Mouse (Mus musculus): Measurements from ENCODE around the gene Klrb1f. TPM values are rescaled to one million over a fixed set of nuclear protein-coding genes. Genes with fewer than 3 reads are reported as not detected.
"Not testable (repeated sequence)": the region's sequence is repeated elsewhere in the genome, so short reads cannot be mapped to it uniquely, and the experiment has no call there.

Klrb1f gene
- 0.64 and 1.0 TPM in 2 replicates for polyA plus RNA-seq (2012; rRNA removed)

GRCm38 (mm10) chr6:129045601-129046000 is at the start of gene Klrb1f:
TSS of gene Klrb1f (plus strand) at chr6:129045901.
- peaks cover 11% of the 10 kb centered on the region for H3K4me1 ChIP-seq (replicated peaks; ENCODE audit: control insufficient read depth, insufficient read depth, low read length)
- H3K36me3 ChIP-seq (ENCODE audit: control insufficient read depth, insufficient read depth, low read length) = no peaks in the 10 kb centered on the region

GRCm38 (mm10) chr6:128996054-128996767 is 49.5 kb upstream of the Klrb1f start:
- no peak for TF ChIP-seq CTCF (IDR thresholded peaks at IDR 0.05; ENCODE audit: borderline replicate concordance, control insufficient read depth, extremely low read depth, insufficient read depth, low read length, poor library complexity)
- TF ChIP-seq POLR2A (IDR thresholded peaks at IDR 0.05; ENCODE audit: control insufficient read depth, extremely low read depth, insufficient read depth, low read length, poor library complexity) = no peak
- peaks cover 9% of the 10 kb centered on the region; the same call in 1 of the 2 replicates for H3K4me1 ChIP-seq (replicated peaks; ENCODE audit: control insufficient read depth, insufficient read depth, low read length)
- no peak overlapping the region for H3K27ac ChIP-seq (ENCODE audit: control insufficient read depth, insufficient read depth, low read length)
- no peak for DNase-seq
- no peaks in the 10 kb centered on the region for H3K36me3 ChIP-seq (ENCODE audit: control insufficient read depth, insufficient read depth, low read length)
- 35% methylated on average over 3 of the region's 3 CpGs for WGBS
- H3K4me3 ChIP-seq (ENCODE audit: control insufficient read depth, insufficient read depth, low read length) = no peak overlapping the region
- no peaks in the 10 kb centered on the region for H3K27me3 ChIP-seq (ENCODE audit: control insufficient read depth, insufficient read depth, low read length)

More at GRCm38 (mm10) chr6:129045601-129046000, at the start of gene Klrb1f:
- no peaks in the 10 kb centered on the region for H3K27me3 ChIP-seq (ENCODE audit: control insufficient read depth, insufficient read depth, low read length)
- WGBS = 84% methylated on average over 2 of the region's 2 CpGs
- no peak within 1 kb of the TSS for H3K4me3 ChIP-seq (ENCODE audit: control insufficient read depth, insufficient read depth, low read length)
- H3K27ac ChIP-seq (ENCODE audit: control insufficient read depth, insufficient read depth, low read length) = no peak within 1 kb of the TSS
- DNase-seq = no peak
- TF ChIP-seq POLR2A (IDR thresholded peaks at IDR 0.05; ENCODE audit: control insufficient read depth, extremely low read depth, insufficient read depth, low read length, poor library complexity) (no peak), CTCF (IDR thresholded peaks at IDR 0.05; ENCODE audit: borderline replicate concordance, control insufficient read depth, extremely low read depth, insufficient read depth, low read length, poor library complexity) (no peak)

GRCm38 (mm10) chr6:128996768-128997442 is 48.8 kb upstream of the Klrb1f start:
- WGBS = 75% methylated on average over 13 of the region's 13 CpGs
- no peaks in the 10 kb centered on the region for H3K27me3 ChIP-seq (ENCODE audit: control insufficient read depth, insufficient read depth, low read length)
- H3K4me1 ChIP-seq (replicated peaks; ENCODE audit: control insufficient read depth, insufficient read depth, low read length) = peaks cover 9% of the 10 kb centered on the region; the same call in 1 of the 2 replicates
- TF ChIP-seq POLR2A (IDR thresholded peaks at IDR 0.05; ENCODE audit: control insufficient read depth, extremely low read depth, insufficient read depth, low read length, poor library complexity) (no peak), CTCF (IDR thresholded peaks at IDR 0.05; ENCODE audit: borderline replicate concordance, control insufficient read depth, extremely low read depth, insufficient read depth, low read length, poor library complexity) (no peak)
- H3K27ac ChIP-seq (ENCODE audit: control insufficient read depth, insufficient read depth, low read length) = no peak overlapping the region
- H3K4me3 ChIP-seq (ENCODE audit: control insufficient read depth, insufficient read depth, low read length) = no peak overlapping the region
- no peaks in the 10 kb centered on the region for H3K36me3 ChIP-seq (ENCODE audit: control insufficient read depth, insufficient read depth, low read length)
- no peak for DNase-seq

- Histone ChIP-seq H3K36me3 (ENCODE audit: control insufficient read depth, insufficient read depth, low read length) (no peaks in the 10 kb centered on the region), H3K27ac (ENCODE audit: control insufficient read depth, insufficient read depth, low read length) (no peak overlapping the region), H3K4me3 (ENCODE audit: control insufficient read depth, insufficient read depth, low read length) (no peak overlapping the region), H3K27me3 (ENCODE audit: control insufficient read depth, insufficient read depth, low read length) (no peaks in the 10 kb centered on the region), H3K4me1 (replicated peaks; ENCODE audit: control insufficient read depth, insufficient read depth, low read length) (peaks cover 11% of the 10 kb centered on the region)
- no peak for DNase-seq
- WGBS = 90% methylated on average over 2 of the region's 2 CpGs
- TF ChIP-seq CTCF (IDR thresholded peaks at IDR 0.05; ENCODE audit: borderline replicate concordance, control insufficient read depth, extremely low read depth, insufficient read depth, low read length, poor library complexity) = no peak
These were observed 44.3 kb upstream of the Klrb1f start for GRCm38 (mm10) chr6:129001392-129001791.

GRCm38 (mm10) chr6:129008552-129008951 is 37.1 kb upstream of the Klrb1f start:
- WGBS = 86% methylated on average over 8 of the region's 8 CpGs
- Histone ChIP-seq H3K27ac (ENCODE audit: control insufficient read depth, insufficient read depth, low read length) (no peak overlapping the region), H3K27me3 (ENCODE audit: control insufficient read depth, insufficient read depth, low read length) (no peaks in the 10 kb centered on the region), H3K36me3 (ENCODE audit: control insufficient read depth, insufficient read depth, low read length) (no peaks in the 10 kb centered on the region), H3K4me1 (replicated peaks; ENCODE audit: control insufficient read depth, insufficient read depth, low read length) (peaks cover 12% of the 10 kb centered on the region), H3K4me3 (ENCODE audit: control insufficient read depth, insufficient read depth, low read length) (no peak overlapping the region)
- TF ChIP-seq CTCF (IDR thresholded peaks at IDR 0.05; ENCODE audit: borderline replicate concordance, control insufficient read depth, extremely low read depth, insufficient read depth, low read length, poor library complexity) (no peak), POLR2A (IDR thresholded peaks at IDR 0.05; ENCODE audit: control insufficient read depth, extremely low read depth, insufficient read depth, low read length, poor library complexity) (no peak)
- no peak for DNase-seq

- H3K36me3 ChIP-seq (ENCODE audit: control insufficient read depth, insufficient read depth, low read length); H3K4me1 ChIP-seq (replicated peaks; ENCODE audit: control insufficient read depth, insufficient read depth, low read length); DNase-seq; H3K27me3 ChIP-seq (ENCODE audit: control insufficient read depth, insufficient read depth, low read length); H3K27ac ChIP-seq (ENCODE audit: control insufficient read depth, insufficient read depth, low read length); H3K4me3 ChIP-seq (ENCODE audit: control insufficient read depth, insufficient read depth, low read length): not testable (repeated sequence)
- WGBS = 63% methylated on average over 7 of the region's 7 CpGs
These were observed 35.7 kb upstream of the Klrb1f start for GRCm38 (mm10) chr6:129009846-129010504.
